Mouse (Mus musculus) heart, postnatal 0 days (tissue): ENCODE measurements at regions not wholly inside any gene's neighbourhood (a gene's known extent, or its start where the extent isn't known, plus 50 kb on each side); places are given as distances from the start of the nearest gene placed in this dataset.

Source experiments
- CTCF ChIP-seq: IDR thresholded peaks from 2 replicates; pipeline ENCODE4 v1.5.1; 2016; ENCODE audit warnings: antibody characterized with exemption, control low read depth, low read depth
- EP300 ChIP-seq: IDR thresholded peaks from 2 replicates; pipeline ENCODE4 v1.6.1; 2016; ENCODE audit warnings: antibody characterized with exemption, low read depth

DNA sequence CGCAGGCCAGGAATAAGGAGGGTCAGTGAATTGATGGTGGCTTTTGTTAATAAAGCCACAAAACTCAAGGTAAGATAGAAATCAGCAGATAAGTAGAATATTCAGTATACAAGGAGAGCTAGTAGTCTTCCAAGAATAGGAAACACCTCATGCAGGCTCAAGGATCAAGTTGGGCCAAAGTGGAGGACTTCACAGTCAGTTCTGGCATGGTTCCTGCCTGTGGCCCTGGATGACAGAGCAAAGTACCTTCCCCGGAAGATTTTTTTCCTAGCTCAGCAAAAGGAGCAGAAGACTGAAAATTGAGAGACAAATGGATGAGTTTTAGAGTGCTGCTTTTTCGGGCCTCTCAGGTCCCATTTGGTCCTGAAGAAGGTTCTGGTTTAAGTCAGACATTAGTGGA, 420.9 kb upstream of the Htr2a start:
- TF ChIP-seq CTCF (no peak), EP300 (no peak)
